Mouse (Mus musculus): ENCODE results near the gene Slc26a1. TPM values are rescaled to one million over a fixed set of nuclear protein-coding genes. Genes with fewer than 3 reads are reported as not detected.

The Slc26a1 gene
- polyA plus RNA-seq, 1 experiment from 2014 or later, result 33.4 TPM

DNA sequence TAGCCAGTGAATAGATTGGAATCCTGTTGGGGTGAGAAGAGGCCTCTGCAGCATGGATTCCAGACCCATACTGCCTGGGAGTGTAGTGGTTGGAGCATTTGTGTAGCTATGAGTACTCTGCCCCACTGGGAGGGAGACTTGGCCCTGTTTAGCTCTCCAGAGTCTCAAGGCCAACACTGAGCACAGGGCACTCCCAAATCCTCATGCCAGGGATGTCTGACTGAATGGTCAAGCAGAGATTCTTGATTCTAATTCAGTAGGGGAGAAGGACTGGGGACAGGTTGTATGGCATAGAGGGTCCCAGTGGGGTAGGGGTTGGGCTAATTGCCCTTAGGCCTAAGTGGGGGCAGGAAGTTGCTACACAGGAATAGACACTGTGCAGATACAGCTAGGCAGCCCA, 38.3 kb upstream of the Slc26a1 start:
- Histone ChIP-seq H3K27ac (ENCODE audit: low read depth) (no peak overlapping the region), H3K4me2 (ENCODE audit: low read depth, low read length) (no peak overlapping the region), H3K9ac (replicated peaks) (no peak overlapping the region), H3K9me3 (ENCODE audit: low read length) (no peaks in the 10 kb centered on the region), H3K4me3 (ENCODE audit: low read depth, low read length) (no peak overlapping the region), H3K27me3 (ENCODE audit: insufficient read depth, low read length) (no peaks in the 10 kb centered on the region), H3K4me1 (ENCODE audit: insufficient read depth) (peaks cover 6% of the 10 kb centered on the region; the same call in 1 of the 2 replicates), H3K36me3 (replicated peaks; ENCODE audit: insufficient read depth, low read length) (no peaks in the 10 kb centered on the region)
- ATAC-seq (no peak), DNase-seq (no peak)
- TF ChIP-seq EP300 (IDR thresholded peaks at IDR 0.05; ENCODE audit: low read depth) (no peak), CTCF (IDR thresholded peaks at IDR 0.05; ENCODE audit: low read depth) (no peak)

DNA sequence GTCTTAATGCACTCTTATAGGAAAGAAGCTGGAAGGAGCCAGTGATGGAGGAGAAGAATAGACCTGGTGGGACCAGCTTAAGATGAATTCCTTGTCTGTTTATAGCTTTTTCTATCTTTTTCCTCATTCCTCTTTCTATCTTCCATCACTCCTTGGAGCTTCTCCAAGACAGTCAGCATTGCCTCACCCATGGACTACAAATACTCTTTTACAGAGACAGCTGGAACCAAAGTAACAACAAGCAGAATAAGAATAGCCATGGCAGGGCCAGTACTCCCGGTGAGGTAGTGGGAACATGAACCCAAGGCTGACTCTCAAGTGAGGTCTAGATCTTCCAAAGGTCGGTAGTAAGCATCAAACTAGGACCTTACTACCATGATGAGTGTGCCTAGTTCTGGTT, 37.7 kb upstream of the Slc26a1 start:
- no peak for DNase-seq
- 76% methylated on average over 2 of the region's 2 CpGs for WGBS (ENCODE audit: insufficient replicate concordance)
- Histone ChIP-seq H3K9ac (replicated peaks) (no peak overlapping the region), H3K36me3 (replicated peaks; ENCODE audit: insufficient read depth, low read length) (no peaks in the 10 kb centered on the region), H3K4me2 (ENCODE audit: low read depth, low read length) (no peak overlapping the region), H3K27me3 (ENCODE audit: insufficient read depth, low read length) (no peaks in the 10 kb centered on the region), H3K9me3 (ENCODE audit: low read length) (no peaks in the 10 kb centered on the region), H3K4me3 (ENCODE audit: low read depth, low read length) (no peak overlapping the region), H3K27ac (ENCODE audit: low read depth) (no peak overlapping the region), H3K4me1 (ENCODE audit: insufficient read depth) (peaks cover 12% of the 10 kb centered on the region)
- no peak for TF ChIP-seq EP300 (IDR thresholded peaks at IDR 0.05; ENCODE audit: low read depth)
- TF ChIP-seq CTCF (IDR thresholded peaks at IDR 0.05; ENCODE audit: low read depth), result no peak
- ATAC-seq, result no peak

DNA sequence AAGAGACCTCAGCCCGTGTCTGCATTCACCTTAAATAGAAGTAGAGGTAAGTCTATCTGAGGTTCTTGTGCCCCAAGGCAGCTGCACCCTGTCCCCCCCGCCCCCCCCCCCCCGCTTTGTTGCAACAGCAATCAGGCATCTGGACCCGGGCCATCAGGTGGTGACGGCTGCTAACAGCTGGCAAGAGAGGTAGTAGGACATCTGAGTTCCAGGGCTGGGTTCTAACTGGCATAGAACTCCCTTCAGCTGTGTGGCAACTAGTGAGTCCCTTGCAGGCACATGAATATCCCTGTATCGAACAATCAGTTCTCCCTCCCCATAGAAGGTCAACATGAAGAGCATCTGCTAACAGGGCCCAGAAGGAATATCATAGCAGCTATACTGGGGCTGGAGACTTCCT, 36.6 kb upstream of the Slc26a1 start:
- peaks cover 19% of the 10 kb centered on the region for H3K4me1 ChIP-seq (ENCODE audit: insufficient read depth)
- ATAC-seq, result no peak
- no peak overlapping the region for H3K4me2 ChIP-seq (ENCODE audit: low read depth, low read length)
- H3K4me3 ChIP-seq (ENCODE audit: low read depth, low read length), result no peak overlapping the region
- no peaks in the 10 kb centered on the region for H3K36me3 ChIP-seq (replicated peaks; ENCODE audit: insufficient read depth, low read length)
- H3K9me3 ChIP-seq (ENCODE audit: low read length), result no peaks in the 10 kb centered on the region
- no peak for DNase-seq
- no peak overlapping the region for H3K27ac ChIP-seq (ENCODE audit: low read depth)
- TF ChIP-seq CTCF (IDR thresholded peaks at IDR 0.05; ENCODE audit: low read depth) (no peak), EP300 (IDR thresholded peaks at IDR 0.05; ENCODE audit: low read depth) (no peak)
- 72% methylated on average over 6 of the region's 6 CpGs for WGBS (ENCODE audit: insufficient replicate concordance)
- no peaks in the 10 kb centered on the region for H3K27me3 ChIP-seq (ENCODE audit: insufficient read depth, low read length)
- no peak overlapping the region for H3K9ac ChIP-seq (replicated peaks)

DNA sequence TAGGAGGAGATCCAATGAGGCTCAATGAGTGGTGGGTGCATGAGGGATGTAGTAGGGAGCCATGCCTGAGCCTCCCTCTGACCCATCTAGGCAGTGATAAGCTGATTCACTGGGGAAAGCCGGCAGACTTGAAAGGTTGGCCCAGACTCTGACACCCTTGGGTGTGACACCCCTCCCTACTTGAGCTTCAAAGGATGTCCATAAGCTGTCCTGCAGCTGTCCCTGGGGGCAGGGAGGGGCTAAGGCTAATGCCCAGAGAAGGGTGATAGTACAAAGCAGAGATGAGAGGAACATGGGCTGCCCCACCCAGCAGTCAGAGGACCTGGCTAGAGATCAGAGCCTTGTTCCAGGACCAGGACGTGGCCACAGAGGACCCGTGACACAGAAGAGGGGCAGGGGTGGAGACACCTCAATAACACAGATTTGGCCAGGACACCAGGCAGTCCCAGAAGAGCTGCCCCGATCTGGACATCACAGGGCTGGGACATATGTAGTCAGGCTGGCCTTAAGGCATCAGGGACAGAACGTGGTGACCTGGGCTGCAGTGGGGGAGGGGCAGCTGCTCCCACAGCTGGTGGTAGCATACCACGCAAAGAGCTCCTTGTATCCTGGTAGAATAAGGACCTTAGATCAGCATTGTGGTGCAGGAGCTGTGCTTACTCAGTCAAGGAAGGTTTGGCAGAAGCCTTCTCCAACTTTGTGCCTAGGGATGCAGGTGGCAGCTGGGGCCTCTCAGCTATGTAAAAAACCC, 33.8 kb upstream of the Slc26a1 start:
- no peak overlapping the region for H3K9ac ChIP-seq (replicated peaks)
- H3K36me3 ChIP-seq (replicated peaks; ENCODE audit: insufficient read depth, low read length), result no peaks in the 10 kb centered on the region; the same call in 1 of the 2 replicates
- no peak overlapping the region for H3K4me2 ChIP-seq (ENCODE audit: low read depth, low read length)
- TF ChIP-seq EP300 (IDR thresholded peaks at IDR 0.05; ENCODE audit: low read depth) (no peak), CTCF (IDR thresholded peaks at IDR 0.05; ENCODE audit: low read depth) (no peak)
- peaks cover 19% of the 10 kb centered on the region for H3K4me1 ChIP-seq (ENCODE audit: insufficient read depth)
- H3K27me3 ChIP-seq (ENCODE audit: insufficient read depth, low read length), result no peaks in the 10 kb centered on the region
- H3K9me3 ChIP-seq (ENCODE audit: low read length), result no peaks in the 10 kb centered on the region
- no peak overlapping the region for H3K4me3 ChIP-seq (ENCODE audit: low read depth, low read length)
- ATAC-seq (peak; percentile 11; the same call in 1 of the 2 replicates), DNase-seq (no peak)
- WGBS (ENCODE audit: insufficient replicate concordance), result 58% methylated on average over 6 of the region's 6 CpGs
- no peak overlapping the region for H3K27ac ChIP-seq (ENCODE audit: low read depth)

DNA sequence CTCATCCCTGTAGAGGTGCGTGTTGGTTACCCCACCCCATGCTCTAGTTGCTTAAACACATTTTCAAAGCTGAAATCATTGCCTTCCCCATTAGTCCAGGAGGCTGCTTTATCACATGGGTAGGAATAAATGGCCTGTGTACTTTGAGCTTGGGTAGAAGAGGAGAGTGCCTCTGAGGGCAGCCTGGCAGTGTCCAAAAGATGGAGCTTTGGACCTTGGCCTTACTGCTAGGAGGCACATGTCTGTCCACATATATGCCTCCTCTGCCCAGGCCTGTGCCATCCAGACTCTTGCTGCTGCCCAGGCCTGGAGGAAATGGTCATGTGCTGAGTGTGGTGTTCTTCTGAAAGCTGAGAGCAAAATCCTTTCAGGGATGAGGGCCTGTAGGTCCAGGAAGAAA, 33.0 kb upstream of the Slc26a1 start:
- peak; percentile 58 for ATAC-seq
- H3K36me3 ChIP-seq (replicated peaks; ENCODE audit: insufficient read depth, low read length), result no peaks in the 10 kb centered on the region; the same call in 1 of the 2 replicates
- no peak overlapping the region for H3K4me3 ChIP-seq (ENCODE audit: low read depth, low read length)
- DNase-seq, result no peak
- no peaks in the 10 kb centered on the region for H3K27me3 ChIP-seq (ENCODE audit: insufficient read depth, low read length)
- H3K4me1 ChIP-seq (ENCODE audit: insufficient read depth), result peaks cover 19% of the 10 kb centered on the region
- no peak overlapping the region for H3K9ac ChIP-seq (replicated peaks)
- 77% methylated on average over 1 of the region's 1 CpGs for WGBS (ENCODE audit: insufficient replicate concordance)
- TF ChIP-seq CTCF (IDR thresholded peaks at IDR 0.05; ENCODE audit: low read depth), result no peak
- TF ChIP-seq EP300 (IDR thresholded peaks at IDR 0.05; ENCODE audit: low read depth), result no peak
- 0 out of 2 replicates have a peak overlapping the region, but pooled peaks have one; percentile 2 for H3K27ac ChIP-seq (ENCODE audit: low read depth)
- no peaks in the 10 kb centered on the region for H3K9me3 ChIP-seq (ENCODE audit: low read length)
- no peak overlapping the region for H3K4me2 ChIP-seq (ENCODE audit: low read depth, low read length)

DNA sequence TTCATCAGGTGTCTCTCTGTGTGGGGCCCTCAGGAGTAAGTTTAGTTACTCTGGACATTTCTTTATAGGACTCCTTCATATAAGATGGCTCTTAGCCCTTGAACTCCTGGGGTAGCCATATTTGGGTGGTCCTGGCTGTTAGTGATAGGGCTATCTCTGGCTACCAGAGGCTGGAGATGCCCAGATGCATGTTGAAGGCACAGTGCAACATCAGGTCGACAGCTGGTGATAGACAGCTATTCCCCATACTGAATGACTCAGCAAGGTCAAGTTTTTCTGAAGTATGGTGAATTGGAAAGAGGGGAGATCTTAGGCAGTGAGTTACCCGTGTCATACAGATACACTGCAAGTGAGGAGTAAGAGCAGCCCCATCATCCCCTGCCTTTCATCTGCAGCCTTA, 32.4 kb upstream of the Slc26a1 start:
- 0 out of 2 replicates have a peak overlapping the region, but pooled peaks have one; percentile 2 for H3K27ac ChIP-seq (ENCODE audit: low read depth)
- H3K9ac ChIP-seq (replicated peaks), result no peak overlapping the region
- no peak overlapping the region for H3K4me2 ChIP-seq (ENCODE audit: low read depth, low read length)

More for the DNA sequence above, 32.4 kb upstream of the Slc26a1 start:
- 44% methylated on average over 2 of the region's 2 CpGs for WGBS (ENCODE audit: insufficient replicate concordance)
- Histone ChIP-seq H3K36me3 (replicated peaks; ENCODE audit: insufficient read depth, low read length) (no peaks in the 10 kb centered on the region; the same call in 1 of the 2 replicates), H3K4me3 (ENCODE audit: low read depth, low read length) (no peak overlapping the region), H3K9me3 (ENCODE audit: low read length) (no peaks in the 10 kb centered on the region), H3K27me3 (ENCODE audit: insufficient read depth, low read length) (no peaks in the 10 kb centered on the region), H3K4me1 (ENCODE audit: insufficient read depth) (peaks cover 19% of the 10 kb centered on the region)
- TF ChIP-seq EP300 (IDR thresholded peaks at IDR 0.05; ENCODE audit: low read depth) (peak; percentile 89), CTCF (IDR thresholded peaks at IDR 0.05; ENCODE audit: low read depth) (no peak)
- ATAC-seq (peak; percentile 82), DNase-seq (no peak)

Data from liver, postnatal 0 days (tissue).